Mouse (Mus musculus): ENCODE results near the gene Fuz.

Fuz gene

DNA sequence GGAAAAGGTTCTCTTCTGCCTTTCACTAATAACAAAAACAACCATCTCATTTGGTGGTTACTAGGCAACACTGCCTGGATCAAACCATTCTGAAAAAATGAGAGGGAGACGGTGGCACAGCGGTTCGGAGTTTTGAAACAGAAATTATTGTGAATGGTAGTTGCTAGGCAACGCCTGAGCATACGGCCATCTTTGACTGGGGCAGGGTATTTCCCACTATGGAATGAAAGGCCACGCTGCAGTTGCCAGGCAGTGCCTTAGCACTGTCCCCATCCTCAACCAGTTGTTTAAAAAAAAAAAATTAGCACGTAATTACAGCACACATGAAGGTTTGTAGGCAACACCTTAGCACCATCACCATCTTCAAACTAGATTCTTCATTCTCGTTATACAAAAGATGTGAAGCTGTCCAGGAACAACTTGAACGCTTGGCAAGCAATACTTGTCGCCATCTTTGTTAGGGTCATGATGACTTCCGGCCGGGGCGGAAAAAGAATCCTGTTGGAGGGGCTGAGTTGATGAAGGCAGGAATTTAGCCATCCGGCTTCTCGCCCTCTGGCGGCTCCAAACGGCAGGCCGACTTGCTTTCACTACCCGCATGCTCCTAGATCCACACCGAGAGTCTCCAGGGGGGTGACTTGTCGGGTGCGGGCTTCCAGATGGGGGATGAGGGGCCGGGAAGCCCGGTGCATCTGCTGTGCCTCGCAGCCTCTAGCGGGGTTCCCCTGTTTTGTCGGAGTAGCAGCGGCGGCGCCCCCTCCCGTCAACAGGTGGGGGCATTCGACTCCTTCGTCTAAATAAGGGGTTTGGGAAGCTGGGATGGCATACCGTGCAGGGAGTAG lies at the start of gene Fuz:
TSS of gene Fuz (plus strand) at position 487 of the 842 bp plus-strand sequence.
- TF ChIP-seq GATA4 (IDR thresholded peaks at IDR 0.05; ENCODE audit: insufficient replicate concordance, low read length), result no peak

DNA sequence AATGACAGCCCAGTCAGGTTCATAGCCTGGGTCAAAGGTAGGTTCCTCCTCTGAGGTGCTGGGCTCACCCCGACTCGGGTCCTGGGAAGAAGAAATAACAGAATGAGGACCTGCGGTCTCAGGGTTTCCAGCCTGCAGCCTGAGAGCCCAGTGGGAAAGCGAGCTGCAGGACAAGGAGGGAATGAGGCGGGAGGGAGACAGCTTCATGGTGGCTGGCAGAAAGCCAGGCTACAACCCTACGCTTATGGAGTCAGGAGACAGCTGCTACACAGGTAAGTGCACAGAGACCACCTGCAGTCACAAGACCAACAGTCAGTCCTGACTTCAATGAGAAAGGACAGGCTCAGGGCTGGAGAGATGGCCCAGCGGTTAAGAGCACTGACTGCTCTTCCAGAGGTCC lies 49.1 kb upstream of the Fuz start:
- TF ChIP-seq GATA4 (IDR thresholded peaks at IDR 0.05; ENCODE audit: insufficient replicate concordance, low read length), result no peak

GRCm38 (mm10) chr7:44847772-44848171 lies 48.1 kb upstream of the Fuz start:
- no peak for TF ChIP-seq GATA4 (IDR thresholded peaks at IDR 0.05; ENCODE audit: insufficient replicate concordance, low read length)

DNA sequence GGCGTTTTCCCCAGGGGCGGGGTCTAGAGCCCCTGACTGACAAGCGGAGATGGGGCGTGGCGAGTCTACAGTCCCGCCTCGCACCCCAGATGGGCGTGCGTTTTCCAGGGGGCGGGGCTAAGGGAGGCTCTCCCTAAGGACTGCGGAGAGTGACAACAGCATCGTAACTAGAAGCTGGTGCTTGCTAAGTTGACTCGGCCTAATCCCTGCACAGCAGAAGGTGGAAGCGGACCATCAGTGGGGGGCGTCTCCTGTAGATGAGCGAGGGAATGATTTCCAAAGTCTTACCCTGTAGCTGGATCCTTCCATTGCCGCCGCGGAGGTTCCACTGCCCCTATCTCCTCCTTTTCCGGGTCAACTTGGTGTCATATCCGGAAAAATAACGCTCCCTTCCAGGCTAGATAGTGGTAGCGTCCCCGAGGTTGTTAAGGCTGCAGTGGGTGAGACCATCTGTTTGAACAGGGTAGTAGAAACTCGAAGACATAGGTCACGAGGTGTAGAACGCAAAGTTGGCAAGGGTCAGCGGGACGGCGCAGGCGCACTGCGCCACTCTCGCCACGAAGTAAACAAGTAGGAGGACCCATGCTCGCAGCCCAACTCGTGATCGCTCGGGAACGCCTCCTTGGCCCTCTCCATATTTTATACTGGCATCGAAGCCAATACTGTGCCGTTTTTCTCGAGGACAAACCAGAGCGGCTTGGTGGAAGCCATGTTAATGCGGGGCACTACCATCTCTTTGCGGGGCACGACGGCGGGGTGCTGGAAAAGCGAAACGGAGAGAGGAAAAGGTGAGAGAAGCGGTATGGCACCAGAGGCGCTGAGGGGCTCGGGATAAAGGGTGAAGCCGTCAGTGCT lies 47.1 kb upstream of the Fuz start, which contains the start of the genes Akt1s1 and Tbc1d17:
TSS of gene Akt1s1 (plus strand) at position 431 of the 855 bp plus-strand sequence.
TSS of gene Tbc1d17 (minus strand) at position 519 of the 855 bp plus-strand sequence.
- TF ChIP-seq GATA4 (IDR thresholded peaks at IDR 0.05; ENCODE audit: insufficient replicate concordance, low read length), result peak; percentile 93; the same call in 1 of the 2 replicates

DNA sequence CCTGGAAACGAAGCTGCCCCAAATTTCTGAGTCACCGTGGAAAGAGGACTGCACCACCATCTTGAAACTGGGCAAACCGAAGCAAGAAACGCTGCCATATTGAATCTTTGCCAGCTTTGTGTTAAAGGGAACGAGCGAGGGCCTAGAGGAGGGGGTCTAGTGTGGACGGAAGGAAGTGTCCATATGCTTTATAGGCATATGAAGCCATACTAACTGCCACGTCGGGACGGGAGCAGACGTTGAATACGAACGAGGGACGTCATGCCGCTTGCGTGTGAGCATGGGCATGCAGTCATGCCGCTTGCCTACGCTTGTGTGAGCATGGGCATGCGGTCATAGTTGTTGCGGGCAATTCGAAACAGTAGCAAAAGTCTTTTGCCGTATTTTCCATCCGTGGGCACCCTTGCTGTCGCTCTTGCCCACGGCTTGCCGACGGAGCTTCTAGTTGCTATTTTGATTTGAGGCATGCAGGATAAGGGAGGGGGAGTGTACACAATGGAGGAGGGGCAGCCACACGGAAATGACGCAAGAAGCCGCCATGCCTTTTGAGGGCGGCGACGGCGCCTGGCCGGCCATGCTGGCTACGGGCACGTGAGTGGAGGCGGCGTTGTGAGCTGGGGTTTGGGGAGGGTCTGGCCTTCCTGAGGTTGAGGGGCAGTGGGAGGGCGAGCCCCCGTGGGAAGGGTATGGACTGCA lies 46.3 kb upstream of the Fuz start:
- peak; percentile 68; the same call in 1 of the 2 replicates for TF ChIP-seq GATA4 (IDR thresholded peaks at IDR 0.05; ENCODE audit: insufficient replicate concordance, low read length)

DNA sequence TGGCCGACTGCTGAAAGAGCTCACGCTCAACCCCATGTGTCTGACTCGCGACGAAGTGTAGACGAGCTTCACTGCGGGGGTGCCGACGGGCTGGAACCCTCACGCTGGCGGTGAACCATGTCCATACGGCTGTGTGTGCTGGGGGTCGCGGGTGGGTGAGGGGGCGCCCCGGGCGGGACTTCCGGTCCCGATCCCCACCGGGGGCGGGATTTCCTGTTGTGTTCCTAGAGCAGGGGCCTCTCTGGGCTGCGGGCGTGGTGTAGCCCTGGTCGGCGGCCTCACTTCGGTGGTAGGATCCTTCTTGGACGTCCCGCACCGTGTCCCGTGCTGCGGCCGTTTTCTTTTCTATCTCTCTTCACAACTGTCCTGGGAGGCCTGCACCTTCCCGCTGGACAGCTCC lies 45.7 kb upstream of the Fuz start:
- TF ChIP-seq GATA4 (IDR thresholded peaks at IDR 0.05; ENCODE audit: insufficient replicate concordance, low read length), result no peak

DNA sequence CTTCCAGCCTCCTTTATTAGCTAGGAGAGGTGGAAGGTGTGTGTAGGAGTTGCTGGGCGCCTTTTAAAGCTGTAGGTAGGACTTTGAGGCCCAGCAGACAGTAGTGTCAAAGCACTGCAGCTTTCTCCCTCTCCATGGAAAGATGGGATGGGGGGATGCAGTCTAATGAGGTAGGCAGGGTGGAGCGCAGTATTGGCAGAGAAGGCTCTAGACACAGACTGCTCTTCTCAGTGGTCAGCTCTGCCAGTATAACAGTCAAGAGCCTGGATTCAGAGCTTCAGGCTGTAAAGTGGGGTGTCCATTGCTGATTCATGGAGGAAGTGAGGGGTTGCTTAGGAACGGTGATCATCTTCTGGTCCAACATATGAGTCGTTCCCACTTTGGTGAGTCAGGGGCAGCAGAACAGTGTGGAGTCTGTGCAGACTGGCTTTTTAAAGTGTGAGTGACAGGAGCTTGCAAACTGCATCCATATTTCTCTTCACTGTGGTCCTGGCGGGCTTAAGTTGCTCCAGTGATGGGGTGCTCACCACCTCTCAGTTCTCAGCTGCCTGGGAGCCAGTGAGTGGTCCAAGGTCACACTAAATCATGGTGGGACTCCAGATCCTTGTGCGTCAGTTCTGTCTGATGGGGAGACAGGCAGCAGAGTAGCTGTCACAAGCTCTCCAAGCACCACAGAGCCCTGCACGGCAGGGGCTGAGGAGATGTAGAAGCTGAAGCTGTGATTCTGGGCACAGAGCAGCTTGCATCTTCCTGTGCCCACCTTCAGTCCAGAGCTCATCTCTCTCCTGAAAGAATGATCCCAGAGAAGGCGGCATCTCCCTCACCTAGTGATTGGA lies 44.9 kb upstream of the Fuz start:
- no peak for TF ChIP-seq GATA4 (IDR thresholded peaks at IDR 0.05; ENCODE audit: insufficient replicate concordance, low read length)

GRCm38 (mm10) chr7:44851625-44852234 lies 44.1 kb upstream of the Fuz start:
- no peak for TF ChIP-seq GATA4 (IDR thresholded peaks at IDR 0.05; ENCODE audit: insufficient replicate concordance, low read length)

- TF ChIP-seq GATA4 (IDR thresholded peaks at IDR 0.05; ENCODE audit: insufficient replicate concordance, low read length), result no peak
These were observed 43.4 kb upstream of the Fuz start for GRCm38 (mm10) chr7:44852259-44853027.

- TF ChIP-seq GATA4 (IDR thresholded peaks at IDR 0.05; ENCODE audit: insufficient replicate concordance, low read length), result no peak
These were observed 42.8 kb upstream of the Fuz start for GRCm38 (mm10) chr7:44853065-44853464.

DNA sequence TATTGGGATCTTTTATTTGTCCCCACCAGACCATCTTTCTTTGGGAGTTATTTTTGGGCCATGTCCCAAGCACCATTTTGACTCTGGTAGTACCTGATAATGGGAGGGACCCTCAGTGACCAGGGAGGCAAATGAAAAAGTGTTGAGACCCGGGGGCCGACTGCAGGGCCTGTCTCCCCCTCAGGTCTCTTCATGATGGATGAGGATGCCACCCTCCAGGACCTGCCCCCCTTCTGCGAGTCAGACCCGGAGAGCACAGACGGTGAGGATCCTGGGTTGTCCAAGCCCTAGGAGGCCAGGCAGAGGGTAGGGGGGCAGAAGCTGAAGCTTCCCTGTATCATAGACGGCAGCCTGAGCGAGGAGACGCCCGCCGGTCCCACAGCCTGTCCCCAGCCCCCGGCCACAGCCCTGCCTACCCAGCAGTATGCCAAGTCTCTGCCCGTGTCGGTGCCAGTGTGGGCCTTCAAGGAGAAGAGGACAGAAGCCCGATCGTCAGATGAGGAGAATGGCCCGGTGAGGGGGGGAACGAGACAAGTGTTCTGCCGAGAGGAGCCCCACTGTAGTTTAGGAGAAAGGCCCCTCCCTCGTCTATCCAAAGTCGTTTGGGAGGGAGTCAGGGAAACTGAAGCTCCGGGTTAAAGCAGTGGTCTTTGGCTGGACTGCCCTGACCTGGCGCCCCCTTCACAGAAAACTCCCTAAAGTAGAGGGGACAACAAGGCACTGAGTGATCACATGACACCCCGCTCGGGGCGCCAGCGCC lies 42.1 kb upstream of the Fuz start:
- TF ChIP-seq GATA4 (IDR thresholded peaks at IDR 0.05; ENCODE audit: insufficient replicate concordance, low read length), result no peak

- TF ChIP-seq GATA4 (IDR thresholded peaks at IDR 0.05; ENCODE audit: insufficient replicate concordance, low read length), result no peak
These were observed 41.4 kb upstream of the Fuz start for GRCm38 (mm10) chr7:44854356-44855031.

Measured in liver, adult (tissue).